Mouse (Mus musculus) left cerebral cortex, adult 11 months (tissue): Measurements from ENCODE around the gene Bnc2.

Experiments
- DNase-seq: peaks from one replicate; pipeline ENCODE4 v3.0.0; 2022; ENCODE audit warnings: low spot score

Bnc2 gene

DNA sequence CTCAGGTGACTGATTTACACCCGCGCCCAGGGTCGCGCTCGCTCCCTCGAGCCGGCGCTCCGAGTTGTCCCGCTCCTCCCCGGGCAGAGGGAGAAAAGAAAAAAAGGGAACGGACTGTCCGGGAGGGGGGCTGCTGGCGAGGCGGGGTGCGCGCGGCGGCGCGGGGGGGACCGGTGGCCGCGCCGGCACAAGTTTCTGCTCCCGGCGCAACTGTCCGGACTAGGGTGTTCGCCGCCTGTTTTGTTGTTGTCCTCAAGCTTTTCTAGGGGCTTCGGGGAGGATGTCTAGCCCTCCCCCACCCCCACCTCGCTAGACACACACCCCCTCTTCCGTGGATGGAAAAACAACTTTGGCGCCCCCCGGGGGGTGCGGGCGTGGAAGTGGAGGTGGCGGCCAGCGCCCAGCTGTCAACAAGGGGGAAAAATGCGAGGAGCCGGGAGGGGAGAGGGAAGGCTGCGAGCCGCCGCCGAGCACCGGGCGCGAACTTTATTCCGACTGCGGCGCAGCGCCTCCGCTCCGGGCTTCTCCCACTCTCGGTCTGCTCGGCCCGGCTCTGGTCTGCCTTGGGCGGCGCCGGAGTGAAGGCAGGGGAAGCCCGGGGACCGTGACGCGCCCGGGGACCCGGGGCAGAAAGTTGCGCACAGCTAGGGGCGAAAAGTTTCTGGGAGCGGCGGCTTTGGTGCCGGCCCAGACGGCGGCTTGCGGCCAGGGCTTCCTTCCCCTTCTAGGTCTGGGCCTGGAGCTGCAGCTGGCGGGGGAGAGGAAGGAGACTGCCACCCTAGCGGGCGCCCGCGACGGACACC, at the start of gene Bnc2:
Gene Bnc2, minus strand, starts transcription at position 105 of the 803 bp plus-strand sequence.
- no peak for DNase-seq

- DNase-seq = no peak
These were observed 32.9 kb upstream of the Bnc2 start for GRCm38 (mm10) chr4:84707961-84708360.

DNA sequence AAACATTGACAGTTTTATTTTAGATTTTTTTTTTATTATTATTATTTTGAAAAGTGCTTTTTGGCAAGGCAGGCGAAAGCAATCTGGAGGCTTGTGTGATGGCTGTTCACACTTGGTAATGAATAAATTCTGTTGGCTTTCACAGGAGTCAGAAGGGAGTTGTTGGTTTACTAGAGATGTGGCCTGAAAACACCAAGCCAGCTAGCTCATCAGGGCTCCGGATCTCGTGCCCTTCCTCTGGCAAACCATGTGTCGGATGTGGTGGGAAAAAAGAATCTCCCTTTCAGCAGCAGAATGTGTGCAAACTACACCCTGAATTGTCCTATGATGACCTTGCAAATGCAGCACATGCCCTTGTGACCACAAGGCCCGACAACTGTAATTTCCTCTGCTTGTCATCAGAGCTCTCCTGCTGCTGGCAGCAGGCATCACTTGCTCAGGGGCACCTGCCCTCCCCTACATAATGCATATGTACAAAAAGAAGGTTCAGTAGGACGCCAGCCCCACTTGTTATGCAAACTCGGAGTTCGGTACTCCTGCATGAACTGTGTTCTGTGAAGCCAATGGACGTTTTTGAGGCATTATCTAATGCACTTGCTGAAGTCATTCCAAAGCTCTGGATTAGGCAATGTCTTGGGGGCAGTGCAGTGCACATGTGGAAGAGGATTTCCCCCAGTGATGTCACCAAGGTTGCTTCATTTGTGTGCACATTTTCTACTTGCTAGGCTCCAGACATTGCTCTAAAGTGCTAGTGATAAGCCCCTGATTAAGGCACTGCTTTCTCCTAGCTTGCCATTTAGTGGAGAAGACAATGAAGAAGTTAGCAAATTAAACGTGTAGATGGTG, 10.7 kb upstream of the Bnc2 start:
- DNase-seq = no peak

DNA sequence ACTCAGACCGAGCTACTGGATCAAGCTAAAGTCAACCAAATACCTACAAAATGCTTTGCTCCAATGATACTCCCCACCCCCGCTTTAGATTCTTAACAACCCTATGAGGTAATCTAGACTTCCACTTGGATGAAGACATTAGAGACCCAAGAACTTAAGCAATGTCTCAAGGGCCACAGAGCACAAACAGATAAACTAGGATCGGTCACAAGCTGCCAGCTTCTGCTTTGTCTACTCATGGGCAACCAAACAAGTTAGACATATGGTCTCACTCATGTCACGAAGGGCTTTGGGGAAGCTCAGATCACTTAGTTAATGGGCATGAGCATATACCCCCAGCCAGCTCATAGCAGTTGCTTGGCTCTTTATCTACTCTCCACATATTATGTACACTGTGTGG, 9.9 kb upstream of the Bnc2 start:
- DNase-seq = no peak

- DNase-seq = no peak
These were observed 870 bp upstream of the Bnc2 start for GRCm38 (mm10) chr4:84675974-84676315.

DNA sequence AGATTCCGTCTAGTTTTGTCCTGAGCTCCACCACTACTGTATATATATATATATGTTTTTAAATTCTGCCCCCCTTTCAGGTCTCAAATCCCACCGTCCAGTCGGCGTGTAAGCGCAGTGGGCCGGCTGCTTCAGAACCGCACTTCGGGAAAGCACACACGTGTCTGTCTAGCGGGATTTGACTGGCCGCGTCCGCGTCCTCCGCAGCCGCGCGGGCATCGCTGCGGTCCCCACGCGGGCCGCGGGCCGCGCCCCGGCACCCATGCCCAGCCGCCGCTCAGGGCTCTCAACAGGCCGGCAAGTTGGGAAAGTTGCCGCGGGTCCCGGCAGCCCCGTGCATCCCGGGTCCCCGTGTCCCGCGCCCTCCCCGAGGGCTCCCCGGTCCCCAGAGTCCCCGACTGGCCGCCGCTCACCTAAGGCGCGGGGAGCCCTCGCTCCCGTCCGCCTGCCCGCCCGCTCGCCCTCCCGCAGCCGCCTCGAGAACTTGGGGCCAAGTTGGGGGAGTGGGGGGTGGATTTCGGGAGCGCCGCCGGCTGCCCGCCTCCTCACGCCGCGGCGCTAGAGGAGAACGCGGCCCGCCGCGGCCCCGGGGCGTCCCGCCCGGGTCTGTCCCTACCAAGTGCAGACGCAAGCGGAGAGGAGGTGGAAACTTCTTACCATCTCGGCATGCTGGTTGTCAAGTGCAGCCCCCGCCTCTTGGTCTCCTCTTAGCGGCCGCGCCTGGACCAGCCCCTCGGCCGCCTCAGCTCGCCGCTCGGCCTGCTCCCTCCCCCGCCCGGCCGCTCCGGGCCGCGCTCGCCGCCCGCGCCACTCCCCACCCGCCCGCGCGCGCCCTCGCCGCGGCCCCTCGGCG, 531 bp downstream of the Bnc2 start:
- no peak for DNase-seq

DNA sequence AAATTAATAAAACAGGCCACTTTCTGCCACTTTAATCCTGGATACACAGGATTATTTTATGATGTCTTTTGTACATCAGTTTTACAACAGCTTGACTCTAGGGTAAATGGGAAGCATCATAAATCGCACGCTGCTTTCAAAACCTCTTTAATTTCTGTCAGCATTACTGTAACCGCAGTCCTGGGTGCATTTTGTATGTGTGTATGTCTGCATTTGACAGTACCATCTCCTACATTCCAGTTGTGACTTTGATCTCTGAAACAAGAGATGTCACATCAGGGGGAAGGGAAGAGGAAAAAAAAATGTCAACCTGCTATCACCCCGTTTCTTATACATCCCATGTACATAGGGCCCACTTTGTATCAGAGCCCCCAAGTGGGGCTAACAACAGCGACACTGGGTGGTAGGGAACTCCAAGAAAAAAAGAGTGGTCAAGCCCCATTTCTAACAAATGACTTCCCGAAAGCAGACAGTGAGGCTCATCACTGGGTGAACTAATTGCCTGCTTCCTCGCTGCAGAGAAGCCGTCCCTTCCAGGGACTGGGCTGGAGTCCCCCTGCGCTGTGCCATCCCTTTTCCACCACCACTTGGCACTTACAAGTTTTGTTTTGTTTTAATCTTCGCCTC, 1.3 kb downstream of the Bnc2 start:
- no peak for DNase-seq

- no peak for DNase-seq
These were observed 2.8 kb downstream of the Bnc2 start for GRCm38 (mm10) chr4:84672181-84672791.

- no peak for DNase-seq
These were observed 4.1 kb downstream of the Bnc2 start for GRCm38 (mm10) chr4:84670996-84671395.

GRCm38 (mm10) chr4:84669650-84670049, 5.4 kb downstream of the Bnc2 start:
- no peak for DNase-seq

GRCm38 (mm10) chr4:84668949-84669605, 6.0 kb downstream of the Bnc2 start:
- DNase-seq = no peak

DNA sequence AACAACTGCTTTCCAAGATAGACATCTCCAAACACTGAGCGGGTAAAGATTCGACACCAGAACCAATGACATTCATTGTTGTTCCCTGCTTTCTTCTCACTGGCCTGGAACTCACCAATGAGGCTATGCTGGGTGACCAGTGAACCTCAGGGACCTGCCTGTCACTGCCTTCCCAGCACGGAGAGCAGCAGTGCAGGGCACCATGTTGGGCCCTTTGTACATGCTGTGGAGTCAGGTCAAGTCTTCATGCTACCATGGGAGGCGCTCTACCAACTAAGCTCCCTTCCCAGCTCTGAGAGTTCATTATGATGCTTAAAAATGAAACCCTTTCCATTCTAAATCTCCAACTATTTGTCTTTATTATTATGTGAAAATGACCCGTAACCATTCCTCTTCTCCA, 6.8 kb downstream of the Bnc2 start:
- DNase-seq = no peak

DNA sequence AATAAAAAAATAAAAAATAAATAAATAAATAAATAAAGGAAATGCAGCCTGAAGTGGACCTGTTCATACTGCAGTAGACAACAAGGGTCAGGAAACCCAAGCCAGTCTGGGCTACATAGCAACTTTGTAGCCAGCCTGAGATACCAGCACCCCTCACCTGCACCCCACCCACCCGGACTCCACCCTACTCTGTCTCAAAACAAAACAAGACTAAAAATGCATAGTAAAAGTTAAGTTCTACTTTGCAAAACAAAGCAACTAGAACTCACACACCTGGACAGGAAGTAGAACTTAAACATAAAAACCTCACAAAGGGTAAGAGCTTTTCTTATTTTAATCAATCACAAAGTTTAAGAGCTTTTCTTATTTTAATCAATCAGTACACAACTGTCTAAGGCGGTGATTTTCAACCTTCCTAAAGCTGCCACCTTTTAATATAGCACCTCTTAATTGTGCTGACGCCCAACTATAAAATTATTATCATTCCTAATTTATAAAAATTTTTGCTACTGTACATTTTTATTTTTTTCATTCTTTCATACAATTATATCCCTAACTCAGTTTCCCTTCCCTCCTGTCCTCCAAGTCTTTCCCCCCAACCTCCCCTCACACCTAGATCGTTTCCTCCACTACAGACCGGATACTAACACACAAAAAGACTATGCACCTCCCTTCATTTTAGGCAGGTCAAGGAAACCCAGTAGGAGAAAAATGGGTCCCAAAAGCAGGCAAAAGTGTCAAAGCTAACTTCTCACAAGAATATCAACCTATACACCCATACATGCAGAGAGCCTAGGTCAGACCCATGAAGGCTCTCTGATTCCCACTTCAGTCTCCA, 12.6 kb downstream of the Bnc2 start:
- no peak for DNase-seq

GRCm38 (mm10) chr4:84661341-84661740, 13.7 kb downstream of the Bnc2 start:
- no peak for DNase-seq

DNA sequence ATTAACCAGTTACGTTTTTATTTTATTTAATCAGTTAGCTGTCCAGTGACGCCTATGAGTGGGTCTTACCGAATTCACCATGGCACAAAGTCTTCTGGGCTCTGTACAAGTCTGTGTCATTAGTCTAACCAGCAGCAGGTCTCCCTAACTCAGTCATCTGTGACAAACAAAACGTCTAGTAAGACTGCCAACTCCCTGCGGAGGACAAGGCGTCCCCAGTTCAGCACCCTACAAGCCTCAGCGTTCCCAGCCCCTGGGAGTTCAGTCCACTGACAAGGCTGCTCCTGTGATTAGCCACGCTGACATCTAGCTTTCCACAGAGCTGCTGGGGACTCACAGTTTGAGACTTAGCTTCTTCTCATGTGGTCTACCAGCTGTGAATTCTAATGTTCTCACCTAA, 23.3 kb downstream of the Bnc2 start:
- DNase-seq = no peak

- DNase-seq = no peak
These were observed 28.5 kb downstream of the Bnc2 start for GRCm38 (mm10) chr4:84646576-84646975.

DNA sequence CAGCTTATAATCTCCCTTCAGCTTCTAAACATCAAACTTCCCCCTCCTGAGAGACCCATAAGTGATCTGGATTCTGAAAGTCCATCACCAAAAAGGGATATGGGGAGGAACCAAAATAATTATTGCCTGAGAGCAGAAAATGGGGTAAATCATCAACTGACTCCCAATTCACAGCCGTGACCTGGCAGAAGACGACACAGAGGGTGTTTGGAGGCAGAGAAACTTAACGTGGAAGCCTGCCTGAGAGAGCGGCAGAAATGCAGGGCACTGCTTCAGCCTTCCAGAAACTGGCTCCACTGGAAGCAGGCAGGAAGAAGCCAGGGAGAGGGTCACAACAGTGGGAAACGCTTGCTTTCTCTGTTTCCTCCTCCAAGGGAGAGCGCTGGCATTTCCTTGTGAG, 35.9 kb downstream of the Bnc2 start:
- no peak for DNase-seq

- DNase-seq = no peak
These were observed 37.4 kb downstream of the Bnc2 start for GRCm38 (mm10) chr4:84637641-84638040.

DNA sequence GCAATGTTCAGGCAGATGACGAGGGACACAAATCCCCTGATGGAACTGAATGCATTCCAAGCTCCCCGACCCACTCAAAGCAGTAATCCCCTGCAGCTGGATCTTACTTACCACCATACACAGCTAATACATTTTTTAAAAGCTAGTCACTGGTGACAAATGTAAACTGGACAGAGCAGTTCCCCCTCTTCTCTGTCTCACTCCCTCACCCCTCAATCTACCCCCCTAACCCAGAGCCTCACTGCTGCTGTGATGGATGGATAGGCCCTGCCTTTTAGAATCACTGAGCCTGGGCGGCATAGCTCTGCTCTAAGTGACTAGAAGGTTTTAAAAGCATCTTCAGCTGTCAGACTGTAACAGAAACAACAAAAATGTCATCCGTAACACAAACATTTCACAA, 40.3 kb downstream of the Bnc2 start:
- no peak for DNase-seq

- no peak for DNase-seq
These were observed 41.1 kb downstream of the Bnc2 start for GRCm38 (mm10) chr4:84633991-84634390.
